Mouse (Mus musculus) erythroblast, embryonic 14.5 days (primary cell): ENCODE data around the gene Usp12. TPM values are rescaled to one million over a fixed set of nuclear protein-coding genes. Genes with fewer than 3 reads are reported as not detected.

ENCODE experiments used
- H3K27me3 ChIP-seq: 2 replicates; pipeline ENCODE4 v1.6.1; 2012; ENCODE audit warnings: inconsistent platforms; ENCODE audit not compliant: control insufficient read depth
- H3K36me3 ChIP-seq: 2 replicates; pipeline ENCODE4 v1.6.1; 2012; ENCODE audit warnings: mild to moderate bottlenecking, inconsistent platforms; ENCODE audit not compliant: control insufficient read depth
- H3K4me1 ChIP-seq: 2 replicates; pipeline ENCODE4 v1.6.1; 2012; ENCODE audit warnings: inconsistent platforms; ENCODE audit not compliant: control insufficient read depth
- H3K4me3 ChIP-seq: replicated peaks from 2 replicates; pipeline ENCODE3; 2012; ENCODE audit warnings: moderate library complexity, mild to moderate bottlenecking, inconsistent platforms
- H3K9me3 ChIP-seq: 2 replicates; pipeline ENCODE4 v1.6.1; 2012; ENCODE audit warnings: low read length, inconsistent platforms, mixed read lengths; ENCODE audit not compliant: control insufficient read depth
- GATA1 ChIP-seq: IDR thresholded peaks from 2 replicates; pipeline ENCODE4 v1.6.1; 2012; ENCODE audit warnings: low read length, inconsistent platforms, mixed read lengths
- TAL1 ChIP-seq: IDR thresholded peaks from 3 replicates; pipeline ENCODE4 v1.6.1; 2012; ENCODE audit warnings: low read length, inconsistent platforms, mixed read lengths
- polyA plus RNA-seq: library from polyadenylated mRNA; stranded (reverse); fragments of >175 nt; gene quantifications from 2 replicates; pipeline ENCODE4 v1.2.3, GENCODE M21; 2012

Usp12 gene
- polyA plus RNA-seq, 1 experiment: 0.26 TPM

- H3K4me3 ChIP-seq: no peak overlapping the region
- peaks cover 8% of the 10 kb centered on the region for H3K4me1 ChIP-seq
- H3K36me3 ChIP-seq: no peaks in the 10 kb centered on the region
- no peak for TF ChIP-seq GATA1
- TF ChIP-seq TAL1: no peak
- H3K27me3 ChIP-seq: no peaks in the 10 kb centered on the region
- H3K9me3 ChIP-seq: peaks cover 9% of the 10 kb centered on the region
These were observed 82.4 kb downstream of the Usp12 start for GRCm38 (mm10) chr5:146712282-146712918.

- TF ChIP-seq TAL1 (no peak), GATA1 (no peak)
- peaks cover 14% of the 10 kb centered on the region for H3K9me3 ChIP-seq
- H3K4me1 ChIP-seq: peaks cover 27% of the 10 kb centered on the region
- no peaks in the 10 kb centered on the region for H3K27me3 ChIP-seq
- no peak overlapping the region for H3K4me3 ChIP-seq
- H3K36me3 ChIP-seq: peaks cover 5% of the 10 kb centered on the region
These were observed 85.4 kb downstream of the Usp12 start for GRCm38 (mm10) chr5:146709361-146709760.

DNA sequence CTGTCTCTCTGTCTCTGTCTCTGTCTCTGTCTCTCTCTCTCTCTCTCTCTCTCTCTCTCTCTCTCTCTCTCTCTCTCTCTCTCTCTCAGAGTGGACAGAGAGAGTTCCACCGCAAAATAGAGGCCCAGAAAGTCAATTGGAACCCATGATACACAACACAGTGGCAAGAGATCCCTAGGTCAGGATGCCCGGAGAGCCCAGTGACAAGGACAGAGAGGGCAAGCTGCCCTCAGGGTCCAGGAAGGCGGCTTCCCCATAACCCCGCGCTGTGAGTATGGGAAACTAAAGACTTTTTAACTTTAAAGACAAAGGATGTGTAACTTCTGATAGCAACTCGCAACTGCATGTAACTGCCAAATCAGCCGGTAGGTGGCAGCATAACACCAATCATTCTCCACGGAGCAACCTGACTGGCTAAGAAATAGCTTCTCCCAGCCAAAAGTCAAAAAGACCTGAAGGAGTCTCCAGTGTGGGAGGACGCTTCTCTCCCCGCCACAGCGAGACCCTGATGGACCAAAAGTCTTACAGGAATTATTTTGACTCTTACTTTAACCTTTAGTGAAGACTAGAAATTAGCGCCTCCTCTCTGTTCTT is 88.9 kb downstream of the Usp12 start:
- H3K36me3 ChIP-seq: peaks cover 10% of the 10 kb centered on the region
- H3K9me3 ChIP-seq: peaks cover 9% of the 10 kb centered on the region
- H3K27me3 ChIP-seq: no peaks in the 10 kb centered on the region
- H3K4me1 ChIP-seq: peaks cover 54% of the 10 kb centered on the region
- TF ChIP-seq TAL1 (no peak), GATA1 (no peak)
- H3K4me3 ChIP-seq: no peak overlapping the region

GRCm38 (mm10) chr5:146705411-146705810 is 89.4 kb downstream of the Usp12 start:
- Histone ChIP-seq H3K4me3 (no peak overlapping the region), H3K4me1 (peaks cover 55% of the 10 kb centered on the region), H3K36me3 (peaks cover 10% of the 10 kb centered on the region), H3K27me3 (no peaks in the 10 kb centered on the region), H3K9me3 (peaks cover 9% of the 10 kb centered on the region)
- TF ChIP-seq TAL1: no peak
- TF ChIP-seq GATA1: no peak

GRCm38 (mm10) chr5:146704241-146704640 is 90.6 kb downstream of the Usp12 start:
- H3K9me3 ChIP-seq: peaks cover 9% of the 10 kb centered on the region
- no peak for TF ChIP-seq TAL1
- peak overlapping the region; percentile 40 for H3K4me3 ChIP-seq
- H3K36me3 ChIP-seq: peaks cover 13% of the 10 kb centered on the region
- H3K4me1 ChIP-seq: peaks cover 67% of the 10 kb centered on the region
- H3K27me3 ChIP-seq: no peaks in the 10 kb centered on the region

DNA sequence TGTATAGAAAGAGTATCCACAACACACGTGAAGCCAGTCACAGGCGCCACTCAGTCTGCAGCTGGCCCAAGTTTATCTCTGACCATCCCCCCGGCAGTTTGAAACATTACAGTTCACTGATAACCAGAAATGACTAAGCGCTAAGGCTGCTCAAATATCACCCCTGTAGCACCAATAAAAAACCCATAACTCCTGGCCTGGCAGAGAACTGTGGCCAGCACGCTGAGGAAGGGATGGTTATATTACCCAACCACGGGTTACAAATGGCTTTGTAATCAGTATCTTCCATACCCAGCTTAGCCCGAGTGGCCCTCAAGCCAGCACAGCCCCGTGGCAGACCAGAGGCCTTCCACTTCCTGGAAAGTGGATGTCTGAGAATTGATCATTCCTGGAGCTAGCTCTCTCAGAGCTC is 91.1 kb downstream of the Usp12 start:
- H3K27me3 ChIP-seq: no peaks in the 10 kb centered on the region
- TF ChIP-seq TAL1 (peak; percentile 60), GATA1 (peak; percentile 80)
- H3K9me3 ChIP-seq: peaks cover 9% of the 10 kb centered on the region
- H3K36me3 ChIP-seq: peaks cover 13% of the 10 kb centered on the region
- H3K4me1 ChIP-seq: peaks cover 70% of the 10 kb centered on the region
- H3K4me3 ChIP-seq: peak overlapping the region; percentile 40

GRCm38 (mm10) chr5:146700099-146700498 is 94.7 kb downstream of the Usp12 start:
- TF ChIP-seq GATA1: no peak
- no peak for TF ChIP-seq TAL1
- H3K4me1 ChIP-seq: peaks cover 88% of the 10 kb centered on the region
- H3K4me3 ChIP-seq: no peak overlapping the region
- peaks cover 7% of the 10 kb centered on the region for H3K9me3 ChIP-seq
- no peaks in the 10 kb centered on the region for H3K27me3 ChIP-seq
- peaks cover 13% of the 10 kb centered on the region for H3K36me3 ChIP-seq

DNA sequence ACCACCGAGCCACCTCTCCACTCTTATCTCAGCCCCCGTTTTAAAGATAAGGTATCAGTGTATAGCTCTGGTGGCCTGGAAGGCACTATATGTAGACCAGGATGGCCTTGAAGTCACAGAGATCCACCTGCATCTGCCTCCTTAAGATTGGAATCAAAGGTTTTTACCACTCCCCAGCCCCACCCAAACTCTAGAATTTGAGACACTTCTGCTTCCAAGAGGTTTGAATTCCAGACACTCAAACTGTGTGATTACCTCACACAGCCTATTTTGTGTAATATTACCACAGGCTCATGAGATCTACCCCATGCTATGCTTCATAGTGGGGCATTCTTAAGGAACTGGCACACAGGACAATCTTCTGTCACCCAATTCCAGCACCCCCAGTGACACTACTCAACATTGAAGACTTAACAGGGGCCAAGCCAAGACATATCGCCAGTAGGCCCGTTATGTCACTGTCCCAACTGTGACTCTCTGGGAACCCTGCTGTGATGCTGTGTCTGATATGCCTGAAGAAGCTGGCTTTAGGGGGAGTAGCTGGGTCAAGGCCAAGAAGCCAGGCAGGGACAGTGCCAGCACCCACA is 95.3 kb downstream of the Usp12 start:
- peaks cover 9% of the 10 kb centered on the region for H3K36me3 ChIP-seq
- H3K27me3 ChIP-seq: no peaks in the 10 kb centered on the region
- TF ChIP-seq GATA1: no peak
- no peak for TF ChIP-seq TAL1
- no peak overlapping the region for H3K4me3 ChIP-seq
- H3K9me3 ChIP-seq: peaks cover 4% of the 10 kb centered on the region
- peaks cover 88% of the 10 kb centered on the region for H3K4me1 ChIP-seq

DNA sequence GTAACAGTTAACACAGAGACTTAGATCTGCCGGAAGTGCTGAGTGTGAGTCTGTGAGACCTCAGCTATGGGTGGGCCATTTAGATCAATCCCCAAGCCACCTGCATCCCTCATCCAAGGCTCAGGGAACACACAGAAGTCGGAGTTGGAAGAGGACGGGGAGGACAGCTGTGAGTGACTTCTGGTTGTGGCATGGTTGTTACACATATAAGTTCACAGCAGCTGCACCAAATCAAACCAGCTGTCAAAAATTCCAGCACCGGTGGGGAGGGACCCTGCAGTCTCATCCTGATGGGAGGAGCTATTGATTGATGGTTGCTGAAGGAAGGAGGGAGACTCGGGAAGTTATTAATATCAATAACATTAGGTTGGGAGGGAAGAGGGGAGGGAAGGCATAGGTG is 99.3 kb downstream of the Usp12 start:
- H3K36me3 ChIP-seq: peaks cover 3% of the 10 kb centered on the region; the same call in 1 of the 2 replicates
- no peak overlapping the region for H3K4me3 ChIP-seq
- no peaks in the 10 kb centered on the region for H3K27me3 ChIP-seq
- TF ChIP-seq GATA1: no peak
- peak; percentile 48; the same call in 2 of the 3 replicates for TF ChIP-seq TAL1
- peaks cover 89% of the 10 kb centered on the region for H3K4me1 ChIP-seq
- no peaks in the 10 kb centered on the region for H3K9me3 ChIP-seq

DNA sequence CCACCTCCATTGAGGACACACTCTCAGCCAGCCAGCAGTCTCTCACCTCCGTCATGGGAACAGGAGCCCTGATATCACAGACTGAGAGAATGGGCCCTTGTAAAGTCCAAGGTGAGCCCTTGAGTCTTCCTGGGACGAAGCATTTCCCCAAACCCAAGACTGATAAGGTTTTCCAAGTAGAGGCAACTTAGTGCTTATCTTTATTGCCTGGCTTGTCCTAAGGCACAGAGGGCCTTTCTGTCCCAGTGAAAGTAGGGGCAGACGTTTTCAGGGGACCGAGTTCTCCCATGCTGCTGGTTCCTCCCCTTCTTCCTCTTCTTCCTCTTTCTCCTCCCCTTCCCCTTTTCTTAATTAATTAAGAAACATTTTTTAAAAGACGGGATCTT is 101.8 kb downstream of the Usp12 start:
- H3K9me3 ChIP-seq: no peaks in the 10 kb centered on the region
- peak overlapping the region; percentile 47 for H3K4me3 ChIP-seq

More for the DNA sequence above, 101.8 kb downstream of the Usp12 start:
- H3K36me3 ChIP-seq: no peaks in the 10 kb centered on the region; the same call in 1 of the 2 replicates
- peak; percentile 75; the same call in 1 of the 2 replicates for TF ChIP-seq GATA1
- no peak for TF ChIP-seq TAL1
- peaks cover 79% of the 10 kb centered on the region for H3K4me1 ChIP-seq
- H3K27me3 ChIP-seq: no peaks in the 10 kb centered on the region
